Mouse (Mus musculus): ENCODE measurements around the gene Mob3b. TPM values are rescaled to one million over a fixed set of nuclear protein-coding genes. Genes with fewer than 3 reads are reported as not detected.
A peak's percentile ranks its signal among the peaks of the same experiment; 100 is the strongest.

Mob3b gene
- polyA plus RNA-seq, 1 experiment from 2014 or later: 29.5 TPM

DNA sequence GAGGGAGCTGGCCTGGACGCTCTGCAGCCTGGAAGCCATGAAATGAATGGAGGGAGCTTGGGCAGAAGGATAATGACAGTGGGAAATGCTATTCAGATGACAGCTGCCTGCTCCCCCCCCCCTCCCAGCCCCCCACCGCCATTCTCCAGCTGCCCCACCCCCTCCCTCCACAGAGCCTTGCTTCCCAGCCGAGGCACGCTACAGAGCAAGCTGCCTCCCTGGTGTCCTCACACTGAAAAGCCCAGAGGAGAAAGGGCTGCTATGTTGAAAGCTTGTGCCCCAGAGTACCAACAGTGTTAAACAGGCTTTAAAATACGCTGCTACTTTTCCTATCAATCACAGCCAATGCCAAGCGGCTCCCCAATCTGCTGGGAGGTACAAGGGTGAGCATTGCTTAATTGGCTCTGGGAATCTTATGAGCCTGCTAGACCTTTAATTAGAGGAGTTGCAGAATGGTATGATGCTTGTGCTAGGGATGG, 31.9 kb downstream of the Mob3b start:
- ATAC-seq (ENCODE audit: insufficient read depth, low FRiP score, low read depth): peak; percentile 40; the same call in 1 of the 2 replicates
- H3K9ac ChIP-seq: no peak overlapping the region
- H3K4me1 ChIP-seq: peaks cover 44% of the 10 kb centered on the region
- H3K4me3 ChIP-seq (replicated peaks): no peak overlapping the region
- peak overlapping the region; percentile 61 for H3K27ac ChIP-seq
- H3K27me3 ChIP-seq (replicated peaks): no peaks in the 10 kb centered on the region
- H3K36me3 ChIP-seq: no peaks in the 10 kb centered on the region
- H3K4me2 ChIP-seq: no peak overlapping the region
- H3K9me3 ChIP-seq: no peaks in the 10 kb centered on the region
- 18% methylated on average over 6 of the region's 6 CpGs for WGBS

DNA sequence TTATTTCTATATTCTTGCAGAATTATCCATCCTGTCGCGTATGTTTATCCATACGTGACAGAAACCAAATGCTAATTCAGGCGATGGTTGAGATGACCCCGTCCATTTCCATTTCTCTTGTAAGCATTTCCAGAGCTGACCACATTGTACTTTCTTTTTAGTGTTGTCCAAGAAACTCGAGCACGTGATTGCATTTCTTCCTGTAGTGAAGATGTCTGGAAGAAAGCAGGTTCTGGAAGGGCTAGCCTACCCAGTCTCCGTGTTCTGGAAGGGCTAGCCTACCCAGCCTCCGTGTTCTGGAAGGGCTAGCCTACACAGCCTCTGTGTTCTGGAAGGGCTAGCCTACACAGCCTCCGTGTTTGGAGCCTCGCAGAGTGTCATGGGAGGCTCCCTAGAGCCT, 33.3 kb downstream of the Mob3b start:
- WGBS: 50% methylated on average over 11 of the region's 11 CpGs
- H3K27ac ChIP-seq: peak overlapping the region; percentile 81
- ATAC-seq (ENCODE audit: insufficient read depth, low FRiP score, low read depth): peak; percentile 20; the same call in 1 of the 2 replicates

DNA sequence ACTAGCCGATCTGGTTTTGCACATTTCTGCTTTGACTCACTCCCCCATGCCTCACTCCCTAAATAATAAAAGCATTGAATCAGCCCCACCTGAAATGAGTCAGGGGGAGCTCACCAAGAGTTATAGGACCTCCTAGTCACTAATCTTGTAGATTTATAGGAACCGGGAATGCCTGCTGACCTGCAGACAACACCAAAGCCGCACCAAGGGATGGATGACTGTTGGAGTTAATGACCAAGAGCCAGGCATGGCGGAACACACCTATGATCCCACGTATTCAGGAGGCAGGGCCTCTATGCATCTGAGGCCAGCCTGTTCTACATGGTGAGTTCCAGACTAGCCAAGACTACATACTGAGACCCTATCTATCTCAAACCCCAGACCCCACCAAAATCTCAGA, 34.2 kb downstream of the Mob3b start:
- no peaks in the 10 kb centered on the region for H3K9me3 ChIP-seq
- H3K27ac ChIP-seq: peak overlapping the region; percentile 81
- no peak for ATAC-seq (ENCODE audit: insufficient read depth, low FRiP score, low read depth)
- H3K36me3 ChIP-seq: no peaks in the 10 kb centered on the region
- H3K9ac ChIP-seq: no peak overlapping the region
- H3K4me1 ChIP-seq: peaks cover 34% of the 10 kb centered on the region
- WGBS: 67% methylated on average over 5 of the region's 5 CpGs
- H3K27me3 ChIP-seq (replicated peaks): no peaks in the 10 kb centered on the region
- H3K4me2 ChIP-seq: no peak overlapping the region
- no peak overlapping the region for H3K4me3 ChIP-seq (replicated peaks)

More for the DNA sequence above, 33.3 kb downstream of the Mob3b start:
- no peaks in the 10 kb centered on the region for H3K9me3 ChIP-seq
- peak overlapping the region; percentile 14; the same call in 1 of the 2 replicates for H3K4me2 ChIP-seq
- no peak overlapping the region for H3K4me3 ChIP-seq (replicated peaks)
- H3K27me3 ChIP-seq (replicated peaks): no peaks in the 10 kb centered on the region
- no peaks in the 10 kb centered on the region for H3K36me3 ChIP-seq
- H3K9ac ChIP-seq: no peak overlapping the region
- peaks cover 39% of the 10 kb centered on the region for H3K4me1 ChIP-seq

DNA sequence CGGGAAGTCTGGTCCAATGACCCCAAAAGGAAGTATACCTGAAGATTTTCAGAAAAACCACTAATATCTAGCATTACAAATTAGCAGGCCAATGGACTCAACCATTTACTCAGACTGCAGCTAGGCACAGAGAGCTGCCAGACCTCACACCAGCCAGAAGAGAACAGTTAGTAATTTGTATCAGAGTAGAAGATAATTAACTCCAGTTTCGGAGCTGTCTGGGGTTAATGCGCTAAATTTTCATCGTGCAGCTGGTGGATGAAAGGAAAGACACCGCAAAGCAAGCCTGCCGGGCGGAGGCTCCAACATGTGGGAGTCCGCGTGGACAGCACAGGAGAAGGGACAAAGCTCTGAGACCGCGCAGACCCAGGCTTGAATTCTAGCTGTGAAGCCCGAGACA, 36.2 kb downstream of the Mob3b start:
- Histone ChIP-seq H3K36me3 (no peaks in the 10 kb centered on the region), H3K9ac (no peak overlapping the region), H3K27ac (no peak overlapping the region), H3K27me3 (replicated peaks) (no peaks in the 10 kb centered on the region), H3K4me2 (no peak overlapping the region), H3K9me3 (no peaks in the 10 kb centered on the region), H3K4me3 (replicated peaks) (no peak overlapping the region), H3K4me1 (peaks cover 24% of the 10 kb centered on the region)
- WGBS: 59% methylated on average over 12 of the region's 12 CpGs
- no peak for ATAC-seq (ENCODE audit: insufficient read depth, low FRiP score, low read depth)

DNA sequence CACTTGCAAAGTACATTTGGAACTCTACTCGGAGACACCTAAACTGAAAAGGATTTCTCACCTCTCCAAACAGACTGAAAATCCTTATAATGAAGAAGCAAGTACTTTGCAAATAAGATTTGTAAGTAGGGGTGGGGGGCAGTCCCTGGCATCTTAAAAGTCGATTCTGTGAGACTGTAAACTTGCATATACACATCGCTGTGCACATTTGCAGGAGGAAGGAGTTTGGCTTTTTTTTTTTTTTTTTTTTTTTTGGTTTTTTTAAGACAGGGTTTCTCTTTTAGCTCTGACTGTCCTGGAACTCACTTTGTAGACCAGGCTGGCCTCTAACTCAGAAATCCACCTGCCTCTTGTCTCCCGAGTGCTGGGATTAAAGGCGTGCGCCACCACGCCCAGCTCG, 36.7 kb downstream of the Mob3b start:
- Histone ChIP-seq H3K4me3 (replicated peaks) (no peak overlapping the region), H3K4me1 (peaks cover 23% of the 10 kb centered on the region), H3K9ac (no peak overlapping the region), H3K27ac (no peak overlapping the region), H3K4me2 (no peak overlapping the region), H3K27me3 (replicated peaks) (no peaks in the 10 kb centered on the region), H3K9me3 (no peaks in the 10 kb centered on the region), H3K36me3 (no peaks in the 10 kb centered on the region; the same call in 1 of the 2 replicates)
- no peak for ATAC-seq (ENCODE audit: insufficient read depth, low FRiP score, low read depth)
- 81% methylated on average over 8 of the region's 8 CpGs for WGBS

DNA sequence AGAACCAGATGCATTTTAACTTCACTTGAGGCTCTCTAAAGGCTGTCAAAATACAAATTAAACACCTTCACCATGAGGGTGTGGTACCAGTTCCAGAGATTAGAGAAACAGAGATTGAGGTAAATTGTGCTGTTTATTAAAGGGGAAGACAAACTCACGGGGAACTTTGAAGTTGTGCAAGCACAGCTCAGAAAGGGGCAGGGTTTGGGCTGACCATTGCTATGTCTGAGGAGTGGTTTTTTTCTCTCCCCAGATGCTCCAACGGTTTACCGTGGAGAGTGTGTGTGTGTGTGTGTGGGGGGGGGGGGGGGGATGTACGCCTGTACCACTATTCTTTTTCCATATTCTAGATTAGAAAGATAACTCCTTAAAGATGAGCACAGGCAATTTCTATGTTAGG, 37.1 kb downstream of the Mob3b start:
- no peak for ATAC-seq (ENCODE audit: insufficient read depth, low FRiP score, low read depth)
- Histone ChIP-seq H3K36me3 (no peaks in the 10 kb centered on the region; the same call in 1 of the 2 replicates), H3K9ac (no peak overlapping the region), H3K27ac (no peak overlapping the region), H3K9me3 (no peaks in the 10 kb centered on the region), H3K4me2 (no peak overlapping the region), H3K4me1 (peaks cover 21% of the 10 kb centered on the region), H3K4me3 (replicated peaks) (no peak overlapping the region), H3K27me3 (replicated peaks) (no peaks in the 10 kb centered on the region)
- WGBS: 62% methylated on average over 3 of the region's 4 CpGs

DNA sequence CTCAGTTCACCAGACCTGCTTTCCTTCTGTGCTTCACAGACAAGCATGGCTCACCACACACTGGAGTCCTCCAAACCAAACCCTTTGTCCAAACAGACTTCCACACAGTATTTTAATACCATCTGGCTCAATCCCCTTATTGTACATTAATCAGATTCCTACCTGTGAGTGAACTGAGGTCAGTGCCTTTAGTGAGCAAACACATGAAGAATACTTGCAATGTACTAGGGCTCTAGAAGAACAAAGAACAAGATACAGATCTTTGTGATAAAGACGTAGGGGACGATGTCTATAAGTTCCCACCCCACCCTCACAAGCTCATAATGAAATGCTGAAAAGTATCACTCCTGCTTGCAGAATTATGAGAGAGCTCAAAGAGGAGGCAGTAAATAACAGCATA, 38.4 kb downstream of the Mob3b start:
- H3K4me3 ChIP-seq (replicated peaks): no peak overlapping the region
- no peak for ATAC-seq (ENCODE audit: insufficient read depth, low FRiP score, low read depth)
- 68% methylated on average over 2 of the region's 2 CpGs for WGBS

DNA sequence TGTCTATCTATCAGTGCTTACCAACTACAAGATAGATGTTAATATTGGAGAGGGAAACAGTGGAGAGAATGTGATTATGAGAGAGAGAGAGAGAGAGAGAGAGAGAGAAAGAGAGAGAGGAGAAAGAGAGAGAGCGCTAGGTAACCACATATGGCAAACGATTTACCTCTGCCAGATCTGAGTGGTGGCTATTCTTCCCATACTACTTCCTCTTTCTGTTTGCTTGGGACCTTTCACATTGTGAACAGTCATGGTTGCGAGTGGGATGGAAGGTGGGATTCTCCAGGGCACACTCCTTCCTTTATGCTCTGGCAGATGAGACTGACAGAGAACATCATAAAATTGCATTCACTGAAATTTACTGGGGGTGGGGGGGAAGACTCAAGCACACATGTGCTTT, 40.1 kb downstream of the Mob3b start:
- peaks cover 18% of the 10 kb centered on the region; the same call in 1 of the 2 replicates for H3K4me1 ChIP-seq
- no peak overlapping the region for H3K9ac ChIP-seq
- no peak overlapping the region for H3K4me3 ChIP-seq (replicated peaks)
- no peaks in the 10 kb centered on the region for H3K9me3 ChIP-seq
- ATAC-seq (ENCODE audit: insufficient read depth, low FRiP score, low read depth): no peak
- no peaks in the 10 kb centered on the region; the same call in 1 of the 2 replicates for H3K36me3 ChIP-seq
- H3K27ac ChIP-seq: no peak overlapping the region
- H3K27me3 ChIP-seq (replicated peaks): no peaks in the 10 kb centered on the region
- 77% methylated on average over 3 of the region's 3 CpGs for WGBS
- no peak overlapping the region for H3K4me2 ChIP-seq

More for the DNA sequence above, 38.4 kb downstream of the Mob3b start:
- no peak overlapping the region for H3K9ac ChIP-seq
- no peaks in the 10 kb centered on the region for H3K27me3 ChIP-seq (replicated peaks)
- no peaks in the 10 kb centered on the region for H3K9me3 ChIP-seq
- peaks cover 21% of the 10 kb centered on the region for H3K4me1 ChIP-seq
- no peak overlapping the region for H3K4me2 ChIP-seq
- H3K36me3 ChIP-seq: no peaks in the 10 kb centered on the region; the same call in 1 of the 2 replicates
- H3K27ac ChIP-seq: no peak overlapping the region

DNA sequence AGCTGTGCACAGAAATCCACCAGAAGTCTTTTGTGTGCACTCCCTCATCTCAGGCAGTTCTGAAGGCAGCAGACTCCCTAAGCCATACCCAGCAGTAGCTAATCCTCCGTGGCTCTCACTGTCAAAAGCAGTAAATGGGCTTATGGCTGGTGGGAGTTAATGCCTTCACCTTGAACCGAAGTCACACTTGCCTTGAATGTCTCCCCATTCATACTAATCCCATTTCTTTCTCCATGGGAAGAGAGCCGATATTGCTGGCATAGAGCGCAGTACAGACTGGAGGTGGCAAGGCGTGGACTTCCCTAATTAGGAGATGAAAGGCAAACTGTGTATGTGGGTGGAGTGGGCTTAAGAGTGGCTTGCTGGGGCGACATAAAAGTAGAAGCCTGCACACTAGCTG, 41.4 kb downstream of the Mob3b start:
- ATAC-seq (ENCODE audit: insufficient read depth, low FRiP score, low read depth): no peak
- H3K9ac ChIP-seq: no peak overlapping the region
- no peaks in the 10 kb centered on the region for H3K27me3 ChIP-seq (replicated peaks)
- H3K4me1 ChIP-seq: peaks cover 12% of the 10 kb centered on the region; the same call in 1 of the 2 replicates
- 69% methylated on average over 6 of the region's 6 CpGs for WGBS
- no peaks in the 10 kb centered on the region; the same call in 1 of the 2 replicates for H3K36me3 ChIP-seq
- no peaks in the 10 kb centered on the region for H3K9me3 ChIP-seq
- H3K4me3 ChIP-seq (replicated peaks): no peak overlapping the region
- no peak overlapping the region for H3K4me2 ChIP-seq
- no peak overlapping the region for H3K27ac ChIP-seq

DNA sequence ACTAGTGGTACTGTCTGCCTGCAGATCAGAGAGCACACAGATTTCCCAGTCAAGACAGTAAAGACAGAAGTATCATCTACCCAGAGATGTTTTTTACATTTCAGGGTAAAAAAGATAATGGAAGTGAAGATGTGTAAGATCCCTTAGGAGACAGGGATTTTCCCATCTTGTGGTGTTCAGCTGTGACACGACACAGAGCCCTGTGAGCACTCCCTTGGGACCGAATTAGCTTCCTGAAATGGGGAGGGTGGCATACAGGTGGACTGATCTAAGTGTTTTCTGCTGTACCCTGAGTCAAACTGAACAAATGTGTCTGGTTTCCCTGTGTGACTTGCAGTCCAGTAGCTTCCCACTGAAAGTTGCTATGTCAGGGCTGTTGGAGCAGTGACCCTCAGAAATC, 42.3 kb downstream of the Mob3b start:
- Histone ChIP-seq H3K4me2 (no peak overlapping the region), H3K9me3 (no peaks in the 10 kb centered on the region), H3K36me3 (no peaks in the 10 kb centered on the region; the same call in 1 of the 2 replicates), H3K4me3 (replicated peaks) (no peak overlapping the region), H3K27me3 (replicated peaks) (no peaks in the 10 kb centered on the region), H3K27ac (no peak overlapping the region), H3K9ac (no peak overlapping the region), H3K4me1 (peaks cover 12% of the 10 kb centered on the region; the same call in 1 of the 2 replicates)
- 82% methylated on average over 2 of the region's 2 CpGs for WGBS
- ATAC-seq (ENCODE audit: insufficient read depth, low FRiP score, low read depth): no peak

DNA sequence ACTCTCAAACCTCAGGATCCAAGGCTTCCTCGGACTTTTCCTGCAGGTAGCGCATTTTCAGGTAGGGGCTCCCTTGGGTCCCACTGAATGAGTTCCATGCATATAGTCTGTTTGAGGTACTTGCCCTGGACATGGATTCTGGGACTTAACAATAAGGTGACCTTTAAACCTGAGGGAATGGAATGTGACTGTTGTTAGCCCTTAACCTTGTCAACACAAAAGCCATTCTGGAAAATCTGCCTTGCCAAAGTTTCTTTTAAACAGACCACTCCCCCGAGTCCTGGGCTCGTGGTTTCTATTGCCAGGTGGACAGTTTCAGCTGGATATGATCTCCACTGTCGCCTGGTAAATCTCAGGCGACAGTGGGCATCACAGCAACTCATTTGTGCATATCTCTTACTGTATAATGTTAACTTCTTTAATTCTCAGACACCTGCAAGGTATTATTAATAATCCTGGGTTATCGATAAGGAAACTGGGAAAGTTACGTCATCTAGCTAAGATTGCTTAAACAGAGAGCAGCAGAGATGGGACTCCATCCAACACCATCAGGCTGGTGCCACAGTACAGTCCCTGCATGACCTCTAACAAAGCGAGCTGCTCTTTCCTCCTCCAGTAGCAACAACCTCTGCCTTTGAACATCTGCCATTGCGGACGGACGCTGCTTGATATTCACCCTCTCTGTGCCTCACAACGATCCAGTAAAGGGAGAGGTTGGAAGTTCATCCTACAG, 43.6 kb downstream of the Mob3b start:
- H3K9me3 ChIP-seq: no peaks in the 10 kb centered on the region
- H3K27ac ChIP-seq: 0 out of 2 replicates have a peak overlapping the region, but pooled peaks have one; percentile 11
- H3K36me3 ChIP-seq: no peaks in the 10 kb centered on the region; the same call in 1 of the 2 replicates
- H3K27me3 ChIP-seq (replicated peaks): no peaks in the 10 kb centered on the region
- H3K4me3 ChIP-seq (replicated peaks): no peak overlapping the region
- H3K4me1 ChIP-seq: peaks cover 12% of the 10 kb centered on the region; the same call in 1 of the 2 replicates
- no peak overlapping the region for H3K4me2 ChIP-seq
- H3K9ac ChIP-seq: no peak overlapping the region
- 50% methylated on average over 13 of the region's 13 CpGs for WGBS
- peak; percentile 50; the same call in 1 of the 2 replicates for ATAC-seq (ENCODE audit: insufficient read depth, low FRiP score, low read depth)

DNA sequence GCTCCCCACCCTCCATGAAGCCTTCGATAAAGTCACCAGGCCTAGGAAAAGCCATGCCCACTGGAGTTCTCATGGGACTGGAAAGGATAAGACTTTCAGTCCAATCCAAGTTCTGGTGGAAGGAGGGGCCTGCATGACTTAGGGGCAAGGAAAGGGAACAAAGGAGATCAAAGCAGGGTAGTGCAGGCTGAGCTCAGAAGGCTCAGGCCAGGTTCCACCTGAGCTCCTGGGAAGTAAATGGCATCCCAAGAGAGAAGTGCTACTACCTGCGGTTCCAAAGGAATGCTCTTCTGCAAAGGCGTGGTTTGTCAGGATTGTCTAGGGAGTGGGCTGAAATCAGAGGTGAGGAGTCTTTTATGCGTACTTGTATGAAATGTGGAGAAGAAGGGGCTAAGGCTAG, 44.8 kb downstream of the Mob3b start:
- H3K4me3 ChIP-seq (replicated peaks): no peak overlapping the region
- WGBS: 83% methylated on average over 4 of the region's 4 CpGs
- H3K4me1 ChIP-seq: peaks cover 12% of the 10 kb centered on the region; the same call in 1 of the 2 replicates
- H3K27me3 ChIP-seq (replicated peaks): no peaks in the 10 kb centered on the region
- H3K27ac ChIP-seq: no peak overlapping the region
- no peak overlapping the region for H3K9ac ChIP-seq
- no peaks in the 10 kb centered on the region; the same call in 1 of the 2 replicates for H3K36me3 ChIP-seq
- H3K4me2 ChIP-seq: no peak overlapping the region
- H3K9me3 ChIP-seq: no peaks in the 10 kb centered on the region
- ATAC-seq (ENCODE audit: insufficient read depth, low FRiP score, low read depth): no peak
